Mouse (Mus musculus) stomach, postnatal 0 days (tissue): Measurements from ENCODE around the gene Nedd9. TPM values are rescaled to one million over a fixed set of nuclear protein-coding genes. Genes with fewer than 3 reads are reported as not detected.

Experiments used
- ATAC-seq: fragments of 200-750 bp; cut with Nextera tagmentation; 2 replicates; pipeline ENCODE4 v1.8.0; 2017; ENCODE audit not compliant: low FRiP score, low TSS enrichment
- DNase-seq: peaks from one replicate; pipeline ENCODE4 v3.0.0-alpha.2; 2016; ENCODE audit warnings: low spot score
- H3K27ac ChIP-seq: fragments of 300-500 bp; sonication (generic); replicated peaks from 2 replicates; pipeline ENCODE4 v1.5.1; 2014; ENCODE audit warnings: mild to moderate bottlenecking, control low read depth
- H3K27me3 ChIP-seq: fragments of 300-500 bp; sonication (generic); 2 replicates; pipeline ENCODE4 v1.6.1; 2014; ENCODE audit warnings: low read length; ENCODE audit not compliant: control insufficient read depth, insufficient read depth
- H3K36me3 ChIP-seq: fragments of 300-500 bp; sonication (generic); 2 replicates; pipeline ENCODE4 v1.6.1; 2014; ENCODE audit warnings: low read length, mixed read lengths; ENCODE audit not compliant: control insufficient read depth, insufficient read depth
- H3K4me1 ChIP-seq: fragments of 300-500 bp; sonication (generic); replicated peaks from 2 replicates; pipeline ENCODE4 v1.6.1; 2014; ENCODE audit warnings: antibody characterized with exemption; ENCODE audit not compliant: control insufficient read depth, insufficient read depth
- H3K4me2 ChIP-seq: fragments of 300-500 bp; sonication (generic); replicated peaks from 2 replicates; pipeline ENCODE4 v1.6.1; 2014; ENCODE audit warnings: low read depth, mild to moderate bottlenecking, control low read depth, moderate library complexity
- H3K4me3 ChIP-seq: fragments of 300-500 bp; sonication (generic); 2 replicates; pipeline ENCODE4 v1.5.1; 2014; ENCODE audit warnings: low read depth, low read length, control low read depth
- H3K9ac ChIP-seq: fragments of 300-500 bp; sonication (generic); 2 replicates; pipeline ENCODE4 v1.6.1; 2014; ENCODE audit warnings: mild to moderate bottlenecking, low read length, control low read depth, mixed read lengths
- H3K9me3 ChIP-seq: fragments of 300-500 bp; sonication (generic); 2 replicates; pipeline ENCODE4 v1.6.1; 2016; ENCODE audit warnings: low read length; ENCODE audit not compliant: control insufficient read depth
- CTCF ChIP-seq: IDR thresholded peaks from 2 replicates; pipeline ENCODE4 v1.5.1; 2016; ENCODE audit warnings: antibody characterized with exemption, low read depth, mild to moderate bottlenecking, moderate library complexity
- EP300 ChIP-seq: optimal IDR thresholded peaks from 2 replicates; pipeline ENCODE3; 2016; ENCODE audit warnings: antibody characterized with exemption
- WGBS: fragments of 180-500 bp; shearing (Covaris S2); extraction: QIAGEN DNeasy Blood & Tissue Kit; methylation state at CpG from one replicate; pipeline ENCODE4 v1.1.7; 2014; 5-methylcytosine and 5-hydroxymethylcytosine counted together
- polyA plus RNA-seq: library from polyadenylated mRNA; unstranded; fragments of >200 nt; fragmentation: Nextera tagmentation; extraction: Ambion mirVana; gene quantifications from 2 replicates; pipeline ENCODE4 v1.2.1, GENCODE M21; 2015

Nedd9 gene
- polyA plus RNA-seq, 1 experiment from 2014 or later = 17.1 TPM

DNA sequence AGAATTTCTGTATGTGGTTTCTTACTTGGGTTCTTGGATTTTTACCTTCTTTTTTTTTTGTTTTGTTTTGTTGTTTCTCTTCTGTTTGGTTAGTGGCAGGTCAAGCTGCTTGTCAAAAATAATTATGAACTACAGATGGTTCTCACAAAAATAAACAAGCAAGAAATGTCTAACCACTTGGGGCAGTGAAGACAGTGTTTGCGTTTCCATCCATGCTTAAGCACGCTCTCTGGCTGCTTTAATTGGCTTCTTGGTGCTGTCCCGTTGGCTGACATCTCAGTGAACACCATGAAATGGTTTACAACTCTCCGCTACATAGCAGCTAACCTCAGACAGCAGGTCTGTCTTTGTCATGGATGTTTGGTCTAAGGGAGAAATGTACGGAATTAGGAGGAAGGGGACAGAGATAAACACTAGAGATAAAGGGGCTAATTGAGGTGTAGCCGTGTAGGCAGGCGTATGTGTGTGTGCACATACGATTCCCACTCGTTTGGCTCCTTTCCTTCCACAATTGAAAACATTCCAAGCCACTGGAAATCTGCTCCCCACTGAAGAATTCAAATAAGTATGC is 2.6 kb upstream of the Nedd9 start:
- no peaks in the 10 kb centered on the region for H3K27me3 ChIP-seq
- no peak overlapping the region for H3K4me3 ChIP-seq
- ATAC-seq = no peak
- H3K27ac ChIP-seq = no peak overlapping the region
- WGBS = 40% methylated on average over 9 of the region's 9 CpGs
- H3K9ac ChIP-seq = no peak overlapping the region
- H3K36me3 ChIP-seq = no peaks in the 10 kb centered on the region
- no peaks in the 10 kb centered on the region for H3K4me1 ChIP-seq
- TF ChIP-seq CTCF = peak; percentile 33
- TF ChIP-seq EP300 = no peak
- H3K9me3 ChIP-seq = no peaks in the 10 kb centered on the region
- DNase-seq = no peak
- H3K4me2 ChIP-seq = no peak overlapping the region

DNA sequence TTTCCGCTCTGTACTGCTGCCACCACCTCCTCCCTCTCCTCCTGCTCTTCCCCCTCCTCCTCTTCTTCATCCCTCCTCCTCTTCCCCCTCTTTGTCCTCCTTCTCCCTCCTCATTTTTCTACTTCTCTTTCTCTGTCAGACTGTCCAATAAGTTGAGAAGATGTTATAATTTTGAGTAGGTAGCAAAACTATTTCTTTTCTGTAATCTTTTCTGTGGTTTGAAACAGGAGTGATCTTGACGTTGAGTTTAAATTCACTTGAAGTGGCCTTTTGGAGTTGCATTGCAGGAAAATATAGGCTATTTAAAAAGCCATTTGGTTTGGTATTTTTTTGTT is 214 bp upstream of the Nedd9 start:
- no peaks in the 10 kb centered on the region for H3K36me3 ChIP-seq
- no peak overlapping the region for H3K9ac ChIP-seq
- H3K27ac ChIP-seq = no peak overlapping the region
- WGBS = 87% methylated on average over 2 of the region's 2 CpGs
- H3K4me3 ChIP-seq = no peak overlapping the region
- no peak overlapping the region for H3K4me2 ChIP-seq
- H3K4me1 ChIP-seq = no peaks in the 10 kb centered on the region
- no peak for ATAC-seq
- no peaks in the 10 kb centered on the region for H3K9me3 ChIP-seq
- TF ChIP-seq EP300 (no peak), CTCF (no peak)
- no peak for DNase-seq
- no peaks in the 10 kb centered on the region for H3K27me3 ChIP-seq

DNA sequence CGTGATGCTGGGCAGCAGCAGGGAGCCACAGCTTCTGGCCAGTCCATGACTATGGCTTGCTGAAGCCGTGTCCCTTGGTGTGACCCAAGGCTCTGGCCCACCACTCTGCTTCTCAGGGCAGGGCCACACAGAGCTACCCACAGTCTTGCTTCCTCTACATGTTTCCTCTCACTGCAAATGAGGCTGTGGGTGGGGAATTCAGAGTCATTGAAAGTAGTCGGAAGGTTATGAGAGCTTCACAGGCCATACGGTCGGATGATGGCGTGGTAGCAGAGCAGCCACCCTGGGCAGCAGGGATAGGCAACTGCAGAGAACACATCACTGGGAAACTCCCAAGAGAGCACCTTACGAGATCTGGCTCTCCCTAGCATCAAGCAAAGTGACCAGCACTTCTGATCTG is 3.2 kb downstream of the Nedd9 start:
- no peak overlapping the region for H3K4me2 ChIP-seq
- H3K4me3 ChIP-seq = no peak overlapping the region
- no peak overlapping the region for H3K27ac ChIP-seq
- no peak for TF ChIP-seq EP300
- TF ChIP-seq CTCF = no peak
- no peaks in the 10 kb centered on the region for H3K4me1 ChIP-seq
- no peaks in the 10 kb centered on the region for H3K27me3 ChIP-seq
- H3K9me3 ChIP-seq = no peaks in the 10 kb centered on the region
- H3K9ac ChIP-seq = no peak overlapping the region
- H3K36me3 ChIP-seq = no peaks in the 10 kb centered on the region
- DNase-seq (no peak), ATAC-seq (no peak)
- WGBS = 89% methylated on average over 7 of the region's 7 CpGs

DNA sequence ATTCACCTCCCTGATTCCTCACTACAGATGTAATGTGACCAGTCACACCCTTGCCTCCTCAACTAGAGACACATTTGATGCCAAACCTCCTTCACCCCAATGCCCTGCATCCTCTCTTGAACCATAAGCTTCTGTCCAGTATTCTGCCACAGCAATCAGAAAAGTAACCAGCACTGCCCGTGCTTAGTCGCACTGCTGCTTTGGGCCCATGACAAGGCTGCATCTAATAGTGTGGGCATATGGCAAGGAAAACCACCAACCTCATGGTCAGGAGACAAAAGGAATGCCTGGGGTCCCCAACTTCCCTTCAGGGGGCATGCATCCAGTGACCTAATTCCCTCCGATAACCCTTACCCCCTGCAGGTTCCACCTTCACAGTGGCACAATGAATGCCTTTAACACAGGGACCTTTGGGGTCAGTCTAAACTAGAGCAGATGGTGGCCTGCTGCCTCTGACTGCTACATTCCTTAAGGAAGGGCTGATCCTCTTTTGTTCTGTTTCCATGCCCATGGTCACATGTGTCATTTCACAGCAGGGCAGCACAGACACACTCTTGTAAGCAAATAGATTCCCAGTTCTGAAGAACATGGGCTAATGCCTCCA is 4.7 kb downstream of the Nedd9 start:
- no peaks in the 10 kb centered on the region for H3K27me3 ChIP-seq
- no peak overlapping the region for H3K9ac ChIP-seq
- H3K4me2 ChIP-seq = no peak overlapping the region
- H3K36me3 ChIP-seq = no peaks in the 10 kb centered on the region
- 83% methylated on average over 3 of the region's 3 CpGs for WGBS
- no peak for TF ChIP-seq EP300
- TF ChIP-seq CTCF = no peak
- no peak overlapping the region for H3K4me3 ChIP-seq
- H3K27ac ChIP-seq = no peak overlapping the region
- H3K9me3 ChIP-seq = no peaks in the 10 kb centered on the region
- H3K4me1 ChIP-seq = no peaks in the 10 kb centered on the region
- no peak for ATAC-seq
- DNase-seq = no peak

DNA sequence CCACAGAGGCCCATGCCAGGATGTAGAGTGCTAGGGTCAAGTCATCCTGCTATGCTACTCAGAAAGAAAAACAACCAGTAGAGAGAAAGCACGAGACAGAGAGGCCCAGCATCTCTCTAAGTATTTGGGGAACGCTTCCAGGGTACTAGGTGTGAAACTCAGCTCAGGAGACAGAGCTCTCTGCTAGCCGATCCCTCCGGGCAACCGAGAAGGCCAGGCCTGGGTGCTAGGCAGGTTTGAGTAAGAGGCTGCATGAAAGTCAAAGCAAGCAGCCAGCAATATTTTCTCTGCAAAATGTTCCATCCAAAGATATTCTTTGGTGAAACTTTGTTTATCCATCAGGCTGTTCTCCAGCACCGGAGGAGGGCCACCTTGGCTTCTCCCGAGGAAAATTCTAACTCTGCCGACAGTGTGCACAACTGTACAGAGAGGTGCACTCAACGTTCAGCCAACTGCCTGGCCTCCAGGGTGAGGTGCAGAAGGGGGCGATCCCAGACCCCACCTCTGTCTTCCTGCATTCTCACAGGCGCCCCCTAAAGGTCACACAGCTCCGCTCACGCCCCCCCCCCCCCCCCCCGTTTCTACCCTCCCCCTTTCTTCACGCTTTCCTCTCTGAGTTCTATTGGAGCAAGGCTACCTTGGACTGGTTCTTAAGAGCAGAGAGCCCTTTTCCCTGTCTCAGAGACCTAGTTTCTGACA is 7.3 kb downstream of the Nedd9 start:
- no peak for ATAC-seq
- 68% methylated on average over 11 of the region's 15 CpGs for WGBS

DNA sequence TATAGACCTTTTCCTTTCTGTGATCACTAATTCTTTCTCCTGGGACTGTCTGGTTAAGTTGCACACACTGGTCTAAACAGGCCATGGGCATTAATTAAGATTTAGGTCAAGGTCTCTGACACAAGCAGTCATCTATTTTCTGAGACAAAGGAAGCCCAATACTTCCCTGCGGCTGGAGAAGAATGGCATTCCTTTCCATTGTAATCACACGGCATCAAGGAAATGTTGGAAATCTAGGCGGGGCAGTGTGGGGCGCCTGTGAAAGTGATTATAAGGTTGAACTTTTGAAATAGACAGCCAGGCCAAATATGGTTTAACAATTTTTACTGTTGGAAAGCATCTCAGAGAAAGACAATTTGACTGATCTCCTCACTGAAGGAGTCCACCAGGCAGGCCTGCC is 10.9 kb downstream of the Nedd9 start:
- TF ChIP-seq EP300 (no peak), CTCF (no peak)
- no peak overlapping the region for H3K27ac ChIP-seq
- H3K4me3 ChIP-seq = no peak overlapping the region
- WGBS = 48% methylated on average over 4 of the region's 4 CpGs
- H3K4me2 ChIP-seq = no peak overlapping the region
- DNase-seq = no peak
- no peak for ATAC-seq
- H3K36me3 ChIP-seq = no peaks in the 10 kb centered on the region
- H3K9me3 ChIP-seq = no peaks in the 10 kb centered on the region
- H3K4me1 ChIP-seq = no peaks in the 10 kb centered on the region
- H3K27me3 ChIP-seq = no peaks in the 10 kb centered on the region
- no peak overlapping the region for H3K9ac ChIP-seq

More for the DNA sequence above, 7.3 kb downstream of the Nedd9 start:
- no peak for TF ChIP-seq CTCF
- TF ChIP-seq EP300 = no peak
- H3K4me3 ChIP-seq = no peak overlapping the region
- H3K4me2 ChIP-seq = no peak overlapping the region
- no peak for DNase-seq
- no peaks in the 10 kb centered on the region for H3K27me3 ChIP-seq
- H3K9ac ChIP-seq = no peak overlapping the region
- H3K36me3 ChIP-seq = no peaks in the 10 kb centered on the region
- no peaks in the 10 kb centered on the region for H3K4me1 ChIP-seq
- H3K27ac ChIP-seq = no peak overlapping the region
- no peaks in the 10 kb centered on the region for H3K9me3 ChIP-seq
